Mouse (Mus musculus): Measurements from ENCODE around the gene Grm6.
A peak's percentile ranks its signal among the peaks of the same experiment; 100 is the strongest.

Grm6 gene

GRCm38 (mm10) chr11:50850177-50850735 is at the start of gene Grm6:
Gene Grm6, plus strand, starts transcription at chr11:50850685.
- no peak for DNase-seq (ENCODE audit: low read depth in 2 of 2, low spot score in 2 of 2)

DNA sequence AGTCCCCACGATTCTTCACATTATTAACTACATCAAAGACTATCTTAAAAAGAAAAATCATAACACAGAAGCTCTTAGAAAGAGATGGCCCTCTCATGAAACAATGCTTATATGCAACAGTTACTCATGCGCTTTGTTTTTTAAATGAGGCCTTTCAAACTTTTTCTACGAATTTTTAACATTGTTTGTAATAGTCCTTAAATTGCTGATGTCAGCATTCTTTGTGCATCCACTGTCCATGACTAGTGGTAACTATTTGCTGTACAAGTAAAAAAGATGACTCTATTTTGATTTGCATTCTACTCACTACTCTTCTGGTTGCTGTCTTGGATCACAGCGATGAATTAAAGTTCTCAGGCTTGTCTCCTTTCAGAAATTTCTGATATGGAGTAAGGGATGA is 36.3 kb upstream of the Grm6 start:
- DNase-seq (ENCODE audit: low read depth in 2 of 2, low spot score in 2 of 2), result no peak

- DNase-seq (ENCODE audit: low read depth in 2 of 2, low spot score in 2 of 2), result no peak
These were observed 24.3 kb upstream of the Grm6 start for GRCm38 (mm10) chr11:50826214-50826613.

- peak; percentile 73 to 80 for DNase-seq (ENCODE audit: low read depth in 2 of 2, low spot score in 2 of 2)
These were observed 23.2 kb upstream of the Grm6 start, which contains the start of gene Zfp354c for GRCm38 (mm10) chr11:50827010-50827953. Gene Zfp354c, minus strand, starts transcription at chr11:50827724.

- DNase-seq (ENCODE audit: low read depth in 2 of 2, low spot score in 2 of 2), result peak; percentile 62 to 77
These were observed 14.8 kb upstream of the Grm6 start for GRCm38 (mm10) chr11:50835727-50836126.

- peak; percentile 81 to 86 for DNase-seq (ENCODE audit: low read depth in 2 of 2, low spot score in 2 of 2)
These were observed 9.3 kb upstream of the Grm6 start, which contains the start of gene Zfp879 for GRCm38 (mm10) chr11:50841023-50841735. Gene Zfp879, minus strand, starts transcription at chr11:50841552.

DNA sequence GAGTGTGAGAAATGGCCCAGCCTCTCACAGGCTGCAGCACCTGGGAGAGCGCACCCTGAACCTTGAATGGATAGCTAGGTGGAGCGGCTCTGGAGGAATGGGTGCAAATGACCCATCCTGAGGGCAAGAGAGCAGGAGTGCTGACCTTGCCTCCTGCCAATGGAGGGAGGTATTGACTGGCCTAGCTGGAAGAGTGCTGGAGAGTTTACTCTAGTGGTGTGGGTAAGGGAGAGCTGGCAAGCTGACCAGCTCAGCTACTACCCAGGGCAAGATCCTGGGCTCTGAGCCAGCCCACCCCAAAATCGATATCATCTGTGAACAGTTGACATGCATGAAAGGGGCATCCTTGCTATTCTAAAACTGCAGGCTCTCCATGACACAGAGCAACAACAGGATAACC is 4.5 kb upstream of the Grm6 start:
- DNase-seq (ENCODE audit: low read depth in 2 of 2, low spot score in 2 of 2), result no peak

GRCm38 (mm10) chr11:50847047-50847446 is 3.4 kb upstream of the Grm6 start:
- no peak for DNase-seq (ENCODE audit: low read depth in 2 of 2, low spot score in 2 of 2)

DNA sequence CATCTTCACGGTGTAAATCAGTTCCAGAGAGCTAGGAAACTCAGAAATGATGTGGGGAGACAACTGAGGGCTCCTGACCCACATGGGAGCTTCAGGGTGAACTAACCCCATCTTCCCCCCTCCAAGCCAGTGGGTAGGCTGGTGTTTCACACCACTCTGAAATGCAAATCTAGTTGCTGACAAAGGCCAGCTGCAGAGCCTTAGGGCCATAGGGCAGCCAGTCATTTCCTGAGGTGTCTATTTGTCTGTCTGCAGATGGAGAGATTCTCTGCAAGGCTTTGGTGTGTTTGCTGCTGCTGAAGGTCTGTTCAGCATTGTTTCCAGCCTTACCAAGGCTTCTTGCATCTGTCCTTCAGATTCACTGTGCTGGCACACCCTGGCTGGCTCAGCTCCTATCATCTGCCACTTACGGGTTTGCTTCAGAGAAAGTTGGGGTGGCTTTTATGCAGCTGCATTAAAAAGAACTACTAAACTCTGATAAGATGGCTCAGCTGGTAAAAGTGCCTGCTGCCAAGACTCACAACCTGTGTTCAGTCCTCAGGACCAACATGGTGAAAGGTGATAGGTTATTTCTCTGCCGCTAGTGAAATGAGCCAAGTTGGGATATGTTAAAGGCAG is 1.9 kb upstream of the Grm6 start:
- no peak for DNase-seq (ENCODE audit: low read depth in 2 of 2, low spot score in 2 of 2)

DNA sequence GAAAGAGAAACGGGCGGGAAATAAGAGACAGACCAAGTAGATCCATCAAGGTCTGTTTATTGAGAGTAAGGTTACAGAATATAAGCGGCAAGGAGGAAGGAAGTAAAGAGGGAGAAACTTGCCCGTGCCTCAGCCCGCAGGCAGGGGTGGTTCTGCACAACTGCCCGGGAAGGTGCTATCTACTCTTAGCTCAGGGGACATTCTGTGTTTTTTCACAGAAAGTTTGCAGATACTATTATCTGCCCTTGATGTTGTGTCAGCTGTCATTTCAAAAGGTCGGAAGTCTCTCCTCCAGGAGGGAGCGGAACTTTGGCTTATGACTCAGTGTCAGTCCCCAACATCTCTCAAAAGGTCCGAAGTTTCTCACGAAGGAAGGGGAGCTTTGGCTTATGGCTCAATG is 1.2 kb upstream of the Grm6 start:
- DNase-seq (ENCODE audit: low read depth in 2 of 2, low spot score in 2 of 2), result no peak

DNA sequence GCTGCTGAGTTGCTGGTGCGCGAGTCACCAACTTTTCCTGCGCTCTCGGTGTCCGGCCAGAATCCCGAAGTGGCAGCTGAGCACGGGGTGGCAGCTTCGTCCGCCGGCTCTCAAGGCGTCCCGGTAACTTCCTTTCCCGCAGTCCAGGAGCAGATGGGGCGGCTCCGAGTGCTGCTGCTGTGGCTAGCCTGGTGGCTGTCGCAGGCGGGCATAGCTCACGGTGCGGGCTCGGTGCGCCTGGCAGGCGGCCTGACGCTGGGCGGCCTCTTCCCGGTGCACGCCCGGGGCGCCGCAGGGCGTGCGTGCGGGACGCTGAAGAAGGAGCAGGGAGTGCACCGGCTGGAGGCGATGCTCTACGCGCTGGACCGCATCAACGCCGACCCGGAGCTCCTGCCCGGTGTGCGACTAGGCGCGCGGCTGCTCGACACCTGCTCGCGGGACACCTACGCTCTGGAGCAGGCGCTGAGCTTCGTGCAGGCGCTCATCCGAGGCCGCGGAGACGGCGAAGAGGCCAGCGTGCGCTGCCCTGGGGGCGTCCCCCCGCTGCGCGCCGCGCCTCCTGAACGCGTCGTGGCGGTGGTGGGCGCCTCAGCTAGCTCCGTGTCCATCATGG is 610 bp downstream of the Grm6 start:
- no peak for DNase-seq (ENCODE audit: low read depth in 2 of 2, low spot score in 2 of 2)

- DNase-seq (ENCODE audit: low read depth in 2 of 2, low spot score in 2 of 2), result no peak
These were observed 28.2 kb downstream of the Grm6 start for GRCm38 (mm10) chr11:50878641-50879040.

GRCm38 (mm10) chr11:50883756-50884155 is 33.3 kb downstream of the Grm6 start:
- no peak for DNase-seq (ENCODE audit: low read depth in 2 of 2, low spot score in 2 of 2)

GRCm38 (mm10) chr11:50886231-50886932 is 35.9 kb downstream of the Grm6 start:
- DNase-seq (ENCODE audit: low read depth in 2 of 2, low spot score in 2 of 2), result no peak

- no peak for DNase-seq (ENCODE audit: low read depth in 2 of 2, low spot score in 2 of 2)
These were observed 36.4 kb downstream of the Grm6 start for GRCm38 (mm10) chr11:50886933-50887293.

- no peak for DNase-seq (ENCODE audit: low read depth in 2 of 2, low spot score in 2 of 2)
These were observed 37.1 kb downstream of the Grm6 start, which contains the start of gene Zfp454 for GRCm38 (mm10) chr11:50887390-50888128. Gene Zfp454, minus strand, starts transcription at chr11:50887651.

DNA sequence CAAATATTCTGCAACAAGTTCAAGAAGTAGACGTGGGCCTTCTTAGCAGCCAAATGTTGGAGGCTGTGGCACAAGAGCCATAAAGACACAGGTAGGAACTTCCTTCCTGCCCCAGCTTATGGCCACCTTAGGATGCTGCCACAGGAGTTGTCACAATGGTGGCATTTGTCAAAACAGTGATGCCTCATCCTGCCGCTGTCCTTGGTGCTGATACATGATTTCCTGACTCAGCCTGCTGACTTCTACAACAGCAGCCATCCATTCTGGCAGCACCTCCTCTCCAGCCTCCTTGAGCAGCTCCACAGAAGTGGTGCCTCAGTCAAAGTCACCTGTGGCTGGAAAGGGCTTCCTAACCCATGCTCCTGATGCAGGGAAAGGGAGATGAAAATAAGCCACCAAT is 42.0 kb downstream of the Grm6 start:
- no peak for DNase-seq (ENCODE audit: low read depth in 2 of 2, low spot score in 2 of 2)

- DNase-seq (ENCODE audit: low read depth in 2 of 2, low spot score in 2 of 2), result no peak
These were observed 46.9 kb downstream of the Grm6 start for GRCm38 (mm10) chr11:50897359-50897758.

DNA sequence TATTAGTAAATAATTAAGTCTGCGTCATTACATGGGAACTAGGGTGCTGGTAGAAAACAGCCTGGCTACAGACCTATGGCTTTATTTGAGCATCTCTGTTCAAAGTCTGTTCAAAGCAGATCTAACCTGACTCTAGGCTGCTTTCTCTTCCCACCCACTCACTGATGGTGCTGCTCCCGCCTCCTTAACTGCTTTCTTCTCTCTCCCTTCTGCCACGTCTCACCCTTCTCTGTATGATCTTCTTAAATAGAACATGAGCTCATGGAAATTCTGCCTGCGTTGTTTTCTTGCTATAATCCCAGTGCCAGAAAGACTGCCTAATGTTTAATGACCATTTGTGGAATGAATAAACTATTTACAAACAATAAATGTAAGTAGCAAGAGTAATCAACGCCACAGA is 57.7 kb downstream of the Grm6 start:
- DNase-seq (ENCODE audit: low read depth in 2 of 2, low spot score in 2 of 2), result no peak

- no peak for DNase-seq (ENCODE audit: low read depth in 2 of 2, low spot score in 2 of 2)
These were observed 62.8 kb downstream of the Grm6 start for GRCm38 (mm10) chr11:50913301-50913700.
